8 mouse cellular contexts compared by ENCODE assay signal in genomic region chrX:103820307-103821194, GRCm38 (mm10). TPM values are rescaled to one million over a fixed set of nuclear protein-coding genes. Genes with fewer than 3 reads are reported as not detected.
A peak's percentile ranks its signal among the peaks of the same experiment; 100 is the strongest.
DNase-seq lines count a peak whose midpoint lies in the region; ATAC-seq lines count a peak whose summit lies in the region.

No protein-coding gene starts in this region.

- peak overlapping the region; percentile 46; the same call in 1 of the 2 replicates for H3K9ac ChIP-seq in intestine, embryonic 14.5 days (ENCODE audit: low read length)
- peak overlapping the region; percentile 56; the same call in 1 of the 2 replicates for H3K9ac ChIP-seq in lung, embryonic 15.5 days
- 0 out of 2 replicates have a peak overlapping the region, but pooled peaks have one; percentile 6 for H3K9ac ChIP-seq in stomach, embryonic 15.5 days

- H3K9me3 ChIP-seq in forebrain, embryonic 10.5 days = no peaks in the 10 kb centered on the region
- no peaks in the 10 kb centered on the region for H3K9me3 ChIP-seq in intestine, embryonic 14.5 days (ENCODE audit: control insufficient read depth, low read length)
- H3K9me3 ChIP-seq in lung, embryonic 15.5 days = no peaks in the 10 kb centered on the region
- H3K9me3 ChIP-seq in stomach, embryonic 15.5 days = no peaks in the 10 kb centered on the region

- peak; percentile 39; the same call in 1 of the 2 replicates for ATAC-seq in frontal cortex, adult (ENCODE audit: low TSS enrichment)
- ATAC-seq in intestine, embryonic 14.5 days (replicated peaks; ENCODE audit: low FRiP score, low TSS enrichment, low read depth) = no peak
- ATAC-seq in lung, embryonic 15.5 days (ENCODE audit: borderline replicate concordance, extremely low read depth, low FRiP score, low TSS enrichment) = no peak
- no peak for ATAC-seq in stomach, embryonic 15.5 days (ENCODE audit: insufficient read depth, low FRiP score, low read depth)

- 24% methylated on average over 35 of the region's 35 CpGs for WGBS in forebrain, embryonic 10.5 days
- 15% methylated on average over 33 of the region's 35 CpGs for WGBS in intestine, embryonic 14.5 days
- 15% methylated on average over 35 of the region's 35 CpGs for WGBS in lung, embryonic 15.5 days
- WGBS in stomach, embryonic 15.5 days = 27% methylated on average over 35 of the region's 35 CpGs

- peak overlapping the region; percentile 68 for H3K4me2 ChIP-seq in intestine, embryonic 14.5 days (ENCODE audit: low read length)
- peak overlapping the region; percentile 92 for H3K4me2 ChIP-seq in lung, embryonic 15.5 days
- peak overlapping the region; percentile 83 for H3K4me2 ChIP-seq in stomach, embryonic 15.5 days

- H3K4me3 ChIP-seq in forebrain, embryonic 10.5 days = peak overlapping the region; percentile 61
- peak overlapping the region; percentile 43 for H3K4me3 ChIP-seq in intestine, embryonic 14.5 days (ENCODE audit: low read depth, low read length)
- H3K4me3 ChIP-seq in lung, embryonic 15.5 days = peak overlapping the region; percentile 56
- peak overlapping the region; percentile 50 for H3K4me3 ChIP-seq in stomach, embryonic 15.5 days (replicated peaks)

- H3K36me3 ChIP-seq in forebrain, embryonic 10.5 days (replicated peaks) = no peaks in the 10 kb centered on the region
- no peaks in the 10 kb centered on the region for H3K36me3 ChIP-seq in intestine, embryonic 14.5 days (ENCODE audit: control insufficient read depth, insufficient read depth, low read length)
- no peaks in the 10 kb centered on the region for H3K36me3 ChIP-seq in lung, embryonic 15.5 days
- H3K36me3 ChIP-seq in stomach, embryonic 15.5 days = no peaks in the 10 kb centered on the region

- DNase-seq in frontal cortex, postnatal 14 days (ENCODE audit: low spot score in 2 of 2) = no peak
- peak; percentile 35 for DNase-seq in Muller cell, postnatal 12 days (ENCODE audit: inconsistent ontology term)
- DNase-seq in forebrain, embryonic 10.5 days (ENCODE audit: extremely low spot score, low spot score) = peak; percentile 27
- DNase-seq in intestine, embryonic 14.5 days (ENCODE audit: low spot score) = peak; percentile 52
- DNase-seq in thymus, adult 18-20 months = no peak

- H3K4me1 ChIP-seq in forebrain, embryonic 10.5 days = peaks cover 19% of the 10 kb centered on the region
- H3K4me1 ChIP-seq in intestine, embryonic 14.5 days (replicated peaks; ENCODE audit: control insufficient read depth, insufficient read depth, low read length) = no peaks in the 10 kb centered on the region
- peaks cover 5% of the 10 kb centered on the region; the same call in 1 of the 2 replicates for H3K4me1 ChIP-seq in lung, embryonic 15.5 days
- H3K4me1 ChIP-seq in stomach, embryonic 15.5 days = no peaks in the 10 kb centered on the region

- H3K27me3 ChIP-seq in forebrain, embryonic 10.5 days (ENCODE audit: poor library complexity, severe bottlenecking) = peaks cover 96% of the 10 kb centered on the region
- H3K27me3 ChIP-seq in intestine, embryonic 14.5 days (replicated peaks; ENCODE audit: control insufficient read depth, insufficient read depth, low read length) = peaks cover 26% of the 10 kb centered on the region; the same call in 1 of the 2 replicates
- peaks cover 36% of the 10 kb centered on the region for H3K27me3 ChIP-seq in lung, embryonic 15.5 days
- no peaks in the 10 kb centered on the region; the same call in 1 of the 2 replicates for H3K27me3 ChIP-seq in stomach, embryonic 15.5 days (replicated peaks)

- H3K27ac ChIP-seq in forebrain, embryonic 10.5 days = peak overlapping the region; percentile 86
- H3K27ac ChIP-seq in intestine, embryonic 14.5 days (ENCODE audit: low read depth) = no peak overlapping the region
- 0 out of 2 replicates have a peak overlapping the region, but pooled peaks have one; percentile 89 for H3K27ac ChIP-seq in lung, embryonic 15.5 days
- H3K27ac ChIP-seq in stomach, embryonic 15.5 days = no peak overlapping the region

RNA-seq across cellular contexts. Expression of gene Slc16a2, which starts 1.2 kb away (rescaled TPM):
- 17.1 and 18.0 TPM in 2 replicates for polyA plus RNA-seq in forebrain, embryonic 10.5 days (2016; fragmentation: Nextera tagmentation; extraction: Ambion mirVana)
- polyA plus RNA-seq in intestine, embryonic 14.5 days (2014; fragmentation: Nextera tagmentation; extraction: Ambion mirVana) = 9.6 and 11.1 TPM in 2 replicates
- polyA plus RNA-seq in lung, embryonic 15.5 days (2015; fragmentation: Nextera tagmentation; extraction: Ambion mirVana) = 14.0 and 15.8 TPM in 2 replicates
- 7.8 and 9.0 TPM in 2 replicates for polyA plus RNA-seq in stomach, embryonic 15.5 days (2015; fragmentation: Nextera tagmentation; extraction: Ambion mirVana)

Comparison
In these comparisons a context has a peak if more than half of its experiments do, and no peak if none do; other contexts are left out.
1. DNase-seq: peak in Muller cell, postnatal 12 days (single experiment), forebrain, embryonic 10.5 days (single experiment) and intestine, embryonic 14.5 days (single experiment); none in frontal cortex, postnatal 14 days (0 of 2) and thymus, adult 18-20 months (0 of 2).
2. H3K27ac ChIP-seq: peak in forebrain, embryonic 10.5 days (single experiment) and lung, embryonic 15.5 days (single experiment); none in intestine, embryonic 14.5 days (single experiment) and stomach, embryonic 15.5 days (single experiment).
3. H3K9ac ChIP-seq: peak in every context shown above with its lines; median percentile 56 in lung, embryonic 15.5 days; 46 in intestine, embryonic 14.5 days; 6 in stomach, embryonic 15.5 days.
4. Peak in every context shown above with its lines, with median percentiles within 50 percentile points of each other: H3K4me3 ChIP-seq and H3K4me2 ChIP-seq.